Mouse (Mus musculus): ENCODE data around the gene Fpgs.

Gene Fpgs

DNA sequence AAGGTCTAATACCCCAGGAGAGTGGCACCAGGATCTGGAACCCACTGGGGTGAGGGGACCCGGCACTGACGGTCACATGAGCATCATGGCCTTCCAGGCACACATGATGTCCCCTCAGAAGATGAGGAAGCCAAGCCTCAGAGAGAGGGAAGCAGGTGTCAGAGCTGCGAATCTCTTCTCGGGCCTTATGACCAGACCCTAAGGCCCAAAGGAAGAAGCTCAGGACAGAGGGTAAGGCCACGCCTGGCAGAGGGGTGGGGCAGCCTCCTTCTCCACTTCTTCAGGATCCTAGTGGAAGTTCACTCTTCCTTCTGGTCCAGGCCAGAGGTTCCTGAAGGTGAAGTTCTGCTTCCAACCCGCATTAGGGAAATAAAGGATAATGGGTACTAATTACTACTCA, 28.8 kb upstream of the Fpgs start:
- POLR2A ChIA-PET, result interaction anchor here in 3 of 4 experiments (1.1 to 9.6 kb wide), 5 partner anchors 10 to 26 kb away, joined by 3 to 118 read pairs (median 4); partner anchors contain the start of genes 6330409D20Rik (in 1 of the 3) and Cdk9 (in 1 of the 3)
- CTCF ChIA-PET, result interaction anchor here in 1 of 4 experiments (1.0 to 1.6 kb wide), 2 partner anchors 18 to 24 kb away, joined by 3 to 5 read pairs; partner anchors contain the start of gene Tor2a

DNA sequence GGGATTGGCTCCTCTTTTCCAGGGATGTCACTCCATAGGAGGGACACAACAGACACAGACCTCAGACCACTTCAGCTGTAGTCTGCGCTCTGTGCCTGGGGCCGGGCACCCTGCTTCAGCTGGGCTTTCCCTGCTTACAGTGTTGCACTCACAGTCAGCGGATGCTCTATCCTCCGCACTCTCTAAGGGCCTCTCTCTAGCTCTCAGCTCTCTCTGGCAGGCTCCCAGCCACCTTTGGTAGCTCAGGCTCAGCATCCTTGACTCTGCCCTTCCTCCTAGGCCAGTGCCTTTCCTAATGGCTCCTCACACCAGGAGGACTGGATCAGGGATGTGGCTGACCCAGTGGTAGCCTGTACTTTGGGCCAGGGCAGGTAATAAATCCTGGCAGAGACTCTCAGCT, 28.0 kb upstream of the Fpgs start:
- CTCF ChIA-PET, result interaction anchor here in 2 of 4 experiments (1.0 to 1.6 kb wide), 2 partner anchors 18 to 25 kb away, joined by 3 to 5 read pairs; partner anchors contain the start of gene Tor2a (in 1 of the 2)
- POLR2A ChIA-PET, result interaction anchor here in 2 of 4 experiments (0.6 to 9.6 kb wide), 10 partner anchors 10 to 43 kb away, joined by 3 to 118 read pairs (median 4); partner anchors contain the start of genes 6330409D20Rik (in 1 of the 2), Cdk9 (in 1 of the 2) and Tor2a (in 1 of the 2)

- ChIA-PET CTCF (interaction anchor here in 1 of 4 experiments (1.0 kb wide), 1 partner anchor 17 kb away, joined by 3 read pairs; no protein-coding TSS in a partner anchor), POLR2A (interaction anchor here in 2 of 4 experiments (0.5 to 9.6 kb wide), 7 partner anchors 11 to 170 kb away, joined by 3 to 118 read pairs (median 3); partner anchors contain the start of genes 6330409D20Rik (in 1 of the 2) and Cdk9 (in 1 of the 2))
Measured at GRCm38 (mm10) chr2:32730854-32731253, 26.9 kb upstream of the Fpgs start.

GRCm38 (mm10) chr2:32729547-32729946, 25.6 kb upstream of the Fpgs start:
- POLR2A ChIA-PET, result interaction anchor here in 2 of 4 experiments (1.0 to 9.6 kb wide), 7 partner anchors 13 to 155 kb away, joined by 3 to 214 read pairs (median 5); partner anchors contain the start of genes Cdk9 (in 2 of the 2), 6330409D20Rik (in 1 of the 2) and Tor2a (in 1 of the 2)
- CTCF ChIA-PET, result interaction anchor here in 2 of 4 experiments (0.8 to 2.6 kb wide), 3 partner anchors 36 to 129 kb away, joined by 3 to 7 read pairs (median 3); no protein-coding TSS in a partner anchor

DNA sequence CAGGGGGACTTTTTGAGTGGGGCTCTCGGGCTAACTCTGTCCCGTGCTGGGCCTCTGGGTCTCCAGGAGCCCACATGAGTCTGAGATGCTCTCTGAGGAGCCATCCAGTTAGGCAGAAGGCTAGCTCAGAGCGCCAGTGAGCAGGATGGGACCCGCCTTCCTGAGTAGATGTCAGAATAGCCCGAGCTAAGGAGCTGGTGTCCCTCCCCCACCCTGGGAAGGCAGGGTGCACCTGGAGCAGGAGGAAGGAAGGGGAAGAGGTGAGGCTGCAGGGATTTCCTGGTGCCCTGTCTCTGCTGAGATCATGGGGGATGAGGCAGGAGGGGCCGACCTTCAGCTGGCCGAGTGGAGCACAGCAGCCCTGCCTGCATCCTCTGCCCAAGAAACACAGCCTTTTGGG, 24.5 kb upstream of the Fpgs start:
- POLR2A ChIA-PET, result interaction anchor here in 3 of 4 experiments (0.7 to 9.6 kb wide), 29 partner anchors 12 to 403 kb away, joined by 3 to 214 read pairs (median 5); partner anchors contain the start of genes 6330409D20Rik (in 2 of the 3), Cdk9 (in 2 of the 3), Eng (in 1 of the 3) and Fpgs (in 1 of the 3)
- CTCF ChIA-PET, result interaction anchor here (0.6 to 4.0 kb wide), 17 partner anchors 13 to 184 kb away, joined by 3 to 35 read pairs (median 5); partner anchors contain the start of genes Tor2a (in 2 of the 4) and 6330409D20Rik (in 1 of the 4)

DNA sequence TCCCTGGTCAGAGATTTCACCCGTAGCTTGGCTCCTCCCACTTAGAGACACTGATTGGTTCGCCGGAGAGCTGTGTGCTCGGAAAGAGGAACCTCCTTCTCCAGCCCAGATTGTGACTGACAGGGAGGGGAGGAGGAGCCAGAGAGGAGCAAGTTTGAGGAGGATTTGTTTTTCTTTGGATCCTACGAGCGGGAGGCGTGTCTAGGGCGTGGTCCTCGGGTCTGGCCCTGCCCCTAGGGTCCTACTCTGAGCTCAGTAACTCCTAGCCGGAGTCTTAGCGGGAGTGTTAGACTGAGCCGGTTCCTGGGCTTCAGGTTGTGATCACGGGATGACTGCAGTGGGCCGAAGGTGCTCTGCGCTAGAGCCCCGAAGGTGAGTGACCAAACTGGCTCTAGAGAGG, 23.5 kb upstream of the Fpgs start:
- ChIA-PET POLR2A (interaction anchor here (0.5 to 9.6 kb wide), 100 partner anchors 9 to 1410 kb away, joined by 3 to 214 read pairs (median 4); partner anchors contain the start of genes Cdk9 (in 3 of the 4), Tor2a (in 3 of the 4), 6330409D20Rik (in 2 of the 4) and Eng (in 2 of the 4)), CTCF (interaction anchor here (0.5 to 4.0 kb wide), 48 partner anchors 9 to 1598 kb away, joined by 3 to 35 read pairs (median 5); partner anchors contain the start of genes Tor2a (in 3 of the 4), Cdk9 (in 2 of the 4), Angptl2 (in 1 of the 4) and Garnl3 (in 1 of the 4))

- CTCF ChIA-PET, result interaction anchor here in 2 of 4 experiments (0.6 to 4.0 kb wide), 6 partner anchors 17 to 215 kb away, joined by 3 to 15 read pairs (median 4); partner anchors contain the start of gene Tor2a (in 1 of the 2)
- POLR2A ChIA-PET, result interaction anchor here in 3 of 4 experiments (1.0 to 9.6 kb wide), 9 partner anchors 10 to 50 kb away, joined by 4 to 214 read pairs (median 16); partner anchors contain the start of genes Cdk9 (in 3 of the 3), 6330409D20Rik (in 1 of the 3) and Fpgs (in 1 of the 3)
Measured at GRCm38 (mm10) chr2:32724832-32725790, 21.2 kb upstream of the Fpgs start.

DNA sequence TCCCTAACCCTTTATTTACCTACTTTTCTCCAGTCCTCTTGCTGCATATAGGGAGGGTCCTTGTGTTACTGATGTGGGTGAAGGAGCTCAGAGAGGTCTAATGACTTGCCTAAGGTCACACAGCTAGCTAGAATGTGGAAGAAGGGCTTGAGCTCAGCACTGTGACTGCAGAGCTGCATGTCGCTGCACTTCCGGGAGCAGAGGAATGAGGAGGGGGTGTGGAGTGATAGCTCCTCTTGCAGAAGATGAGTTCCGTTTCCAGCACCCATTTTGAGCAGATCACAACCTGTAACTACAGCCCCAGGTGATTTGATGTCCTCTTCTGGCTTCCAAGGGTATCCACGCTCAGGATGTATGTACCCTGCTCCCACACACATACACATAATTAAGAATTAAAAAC, 20.2 kb upstream of the Fpgs start:
- CTCF ChIA-PET, result no interaction called here
- POLR2A ChIA-PET, result interaction anchor here in 2 of 4 experiments (0.9 to 1.6 kb wide), 6 partner anchors 9 to 27 kb away, joined by 3 to 7 read pairs (median 4); partner anchors contain the start of gene Cdk9 (in 1 of the 2)

DNA sequence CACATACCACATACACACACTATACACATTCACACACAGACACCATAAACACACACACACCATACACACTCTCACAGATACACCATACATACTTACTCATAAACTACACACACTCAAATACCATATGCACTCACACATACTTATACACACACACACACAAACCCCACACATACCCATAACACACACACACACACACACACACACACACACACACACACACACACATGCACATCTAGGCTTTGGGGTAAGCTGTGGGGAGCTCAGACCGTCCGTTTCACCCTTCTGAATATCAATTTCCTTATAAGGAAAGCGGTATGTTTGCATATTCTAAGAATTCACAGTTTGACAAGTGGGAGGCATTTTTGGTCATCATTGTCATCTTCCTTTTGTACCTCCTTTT, 18.6 kb upstream of the Fpgs start:
- POLR2A ChIA-PET, result no interaction called here
- CTCF ChIA-PET, result no interaction called here

GRCm38 (mm10) chr2:32722046-32722445, 18.1 kb upstream of the Fpgs start:
- ChIA-PET POLR2A (no interaction called here), CTCF (no interaction called here)

DNA sequence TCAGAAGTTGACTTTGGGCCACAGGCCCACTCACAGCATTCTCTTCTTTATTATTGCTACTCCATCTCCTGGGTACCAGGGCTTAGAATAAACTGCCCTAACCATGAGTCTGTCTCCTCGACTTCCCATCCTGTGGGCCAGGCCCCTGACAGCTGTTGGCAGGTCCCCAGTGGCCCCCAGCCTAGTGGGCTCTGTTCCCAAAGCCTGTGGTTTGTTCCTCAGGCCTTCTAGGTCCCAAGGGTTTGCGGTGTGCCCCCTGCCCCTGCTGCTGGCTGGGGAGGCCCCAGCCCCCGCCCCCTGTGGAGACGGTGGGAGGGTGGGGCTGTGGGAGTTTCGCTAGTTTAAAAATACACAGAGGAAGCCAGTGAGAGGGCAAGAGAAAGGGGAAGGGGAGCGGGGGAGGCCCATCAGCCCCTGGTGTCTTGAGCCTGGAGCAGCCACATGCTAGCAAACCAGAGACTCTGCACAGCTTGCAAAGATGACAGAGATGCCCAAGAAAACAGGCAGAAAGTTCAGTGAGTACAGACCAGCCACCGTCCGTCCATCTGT, 16.8 kb upstream of the Fpgs start, which contains the start of gene Sh2d3c:
Sh2d3c (plus strand) TSS at position 375 of the 549 bp plus-strand sequence.
- ChIA-PET CTCF (interaction anchor here in 1 of 4 experiments (0.6 kb wide), 1 partner anchor 122 kb away, joined by 10 read pairs; no protein-coding TSS in a partner anchor), POLR2A (interaction anchor here in 3 of 4 experiments (0.6 to 1.0 kb wide), 3 partner anchors 154 to 512 kb away, joined by 3 to 4 read pairs (median 3); no protein-coding TSS in a partner anchor)

- CTCF ChIA-PET, result interaction anchor here in 1 of 4 experiments (0.6 kb wide), 1 partner anchor 121 kb away, joined by 10 read pairs; no protein-coding TSS in a partner anchor
Measured at GRCm38 (mm10) chr2:32720053-32720452, 16.1 kb upstream of the Fpgs start.

GRCm38 (mm10) chr2:32718761-32719160, 14.8 kb upstream of the Fpgs start:
- CTCF ChIA-PET, result interaction anchor here in 3 of 4 experiments (0.7 to 2.8 kb wide), 9 partner anchors 8 to 141 kb away, joined by 3 to 11 read pairs (median 4); partner anchors contain the start of gene Tor2a (in 3 of the 3)
- POLR2A ChIA-PET, result interaction anchor here in 3 of 4 experiments (0.7 to 16.1 kb wide), 11 partner anchors 8 to 243 kb away, joined by 3 to 214 read pairs (median 5); partner anchors contain the start of genes Lrsam1 (in 1 of the 3), Rpl12 (in 1 of the 3) and Tor2a (in 1 of the 3)

More at GRCm38 (mm10) chr2:32720053-32720452, 16.1 kb upstream of the Fpgs start:
- POLR2A ChIA-PET, result interaction anchor here in 3 of 4 experiments (0.6 to 16.1 kb wide), 5 partner anchors 7 to 512 kb away, joined by 3 to 214 read pairs (median 4); no protein-coding TSS in a partner anchor

- CTCF ChIA-PET, result interaction anchor here (0.6 to 2.8 kb wide), 15 partner anchors 12 to 363 kb away, joined by 3 to 12 read pairs (median 4); partner anchors contain the start of gene Tor2a (in 1 of the 4)
Measured at GRCm38 (mm10) chr2:32714987-32715425, 11.1 kb upstream of the Fpgs start.

GRCm38 (mm10) chr2:32714117-32714986, 10.4 kb upstream of the Fpgs start:
- CTCF ChIA-PET, result interaction anchor here (0.7 to 2.8 kb wide), 18 partner anchors 11 to 145 kb away, joined by 3 to 12 read pairs (median 4); partner anchors contain the start of gene Tor2a (in 2 of the 4)
- POLR2A ChIA-PET, result interaction anchor here in 3 of 4 experiments (0.6 to 16.1 kb wide), 41 partner anchors 8 to 617 kb away, joined by 3 to 214 read pairs (median 4); partner anchors contain the start of genes Tor2a (in 2 of the 3), 6330409D20Rik (in 1 of the 3), Cfap157 (in 1 of the 3) and Lrsam1 (in 1 of the 3)

More at GRCm38 (mm10) chr2:32714987-32715425, 11.1 kb upstream of the Fpgs start:
- POLR2A ChIA-PET, result interaction anchor here in 3 of 4 experiments (0.6 to 16.1 kb wide), 34 partner anchors 9 to 616 kb away, joined by 3 to 214 read pairs (median 3); partner anchors contain the start of genes 6330409D20Rik (in 1 of the 3), Cfap157 (in 1 of the 3), Fpgs (in 1 of the 3) and Tor2a (in 1 of the 3)

Data from embryonic stem cell, embryonic (primary cell).